Mouse (Mus musculus) lung, postnatal 25 days (tissue): ENCODE measurements around the gene Gtf2b.

Source experiments
- DNase-seq: peaks from one replicate; pipeline ENCODE4 v3.0.0; 2022; ENCODE audit warnings: low spot score

Gene Gtf2b

DNA sequence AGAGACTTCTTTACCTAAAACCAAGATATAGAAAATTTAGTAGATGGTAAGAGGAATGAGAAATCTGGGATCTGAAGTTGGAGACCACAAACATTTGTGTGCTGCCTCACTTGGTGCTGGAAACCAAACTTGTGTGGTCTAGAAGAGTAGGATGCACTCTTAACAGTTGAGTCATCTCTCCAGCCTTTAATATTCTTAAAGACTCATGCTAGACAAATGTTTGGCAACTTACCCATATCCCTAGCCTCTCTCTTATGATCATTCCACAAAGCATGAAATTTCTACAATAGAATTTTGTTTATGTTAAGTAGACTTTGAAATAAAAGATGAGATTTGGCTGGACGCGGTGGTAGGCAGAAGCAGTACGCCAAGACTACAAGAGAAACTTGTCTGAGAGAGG is 52.7 kb downstream of the Gtf2b start:
- DNase-seq: no peak

DNA sequence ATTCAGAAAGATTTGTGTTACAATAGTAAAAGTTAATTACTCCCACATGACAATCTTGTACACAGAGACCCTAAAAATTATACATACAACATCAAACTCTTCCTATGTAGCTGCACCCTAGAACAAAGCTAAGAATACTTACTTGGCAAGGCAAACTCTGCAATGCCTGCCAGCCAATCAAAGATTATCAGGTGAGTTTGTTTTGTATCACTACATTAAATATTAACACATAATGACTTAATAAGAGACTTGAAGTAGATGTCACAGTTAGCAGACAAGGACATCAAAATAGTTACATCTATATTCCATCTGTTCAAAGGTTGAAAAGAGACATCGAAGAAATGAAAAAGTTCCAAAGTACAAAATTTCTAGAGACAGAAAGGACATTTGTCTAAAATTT is 58.8 kb downstream of the Gtf2b start:
- DNase-seq: no peak

DNA sequence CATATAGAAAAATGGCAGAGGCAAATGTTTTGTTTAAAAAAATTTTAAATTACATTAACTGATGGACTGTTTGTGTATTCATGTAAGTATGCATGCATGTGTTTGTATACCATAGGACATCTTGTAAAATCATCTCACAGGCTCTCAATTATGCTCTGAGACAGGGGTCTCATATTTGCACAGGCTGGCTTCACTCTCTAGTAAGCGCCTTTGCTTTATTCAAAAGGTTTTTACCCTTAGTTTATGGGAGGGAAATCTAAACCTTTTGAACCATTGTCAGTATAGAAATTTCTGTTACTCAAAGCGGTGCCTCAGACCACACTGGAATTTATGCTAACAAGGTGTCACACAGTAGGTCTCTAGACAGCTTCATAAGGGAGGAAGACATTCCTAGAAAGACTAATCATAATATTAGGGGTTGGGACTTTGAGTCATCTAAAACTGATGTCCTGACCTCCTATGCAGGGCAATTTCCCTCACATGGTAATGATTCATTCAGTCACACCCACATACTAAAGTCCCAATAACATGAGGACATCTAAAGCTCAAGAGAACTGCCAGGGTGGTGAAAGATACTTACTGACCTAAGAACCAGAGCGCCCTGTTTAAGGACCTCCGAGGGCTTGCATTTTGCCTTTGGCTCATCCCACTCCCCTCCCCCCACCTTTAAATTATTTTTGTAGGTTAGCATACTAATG is 61.8 kb downstream of the Gtf2b start:
- no peak for DNase-seq

DNA sequence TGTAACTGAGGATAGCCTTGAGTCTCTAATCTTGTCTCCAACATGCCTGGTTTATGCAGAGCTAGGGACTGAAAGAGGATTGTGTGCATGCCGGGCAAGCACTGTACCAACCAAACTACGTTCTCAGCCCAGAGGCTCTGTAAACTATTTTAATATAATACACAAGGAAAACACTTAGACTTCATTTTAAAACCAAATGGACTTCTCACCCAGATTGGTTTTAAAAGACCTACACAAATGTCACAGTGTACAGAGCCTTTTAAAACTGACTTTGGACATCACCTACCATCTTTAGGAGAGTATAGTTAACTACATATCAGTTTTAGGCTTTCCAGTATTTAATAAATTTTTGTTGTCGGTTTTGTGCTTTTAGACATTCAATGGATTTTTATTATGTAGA is 68.1 kb downstream of the Gtf2b start:
- no peak for DNase-seq
